Mouse (Mus musculus) hematopoietic stem cell, adult 5-6 weeks (primary cell): ENCODE results near the gene Colec11. TPM values are rescaled to one million over a fixed set of nuclear protein-coding genes. Genes with fewer than 3 reads are reported as not detected.

ENCODE experiments used
- ATAC-seq, 2 experiments: fragments of 125-278 bp in 1 of 2; replicated peaks in 1 of 2; 2 replicates each; pipeline ENCODE4 v1.8.0; 2016 to 2017; ENCODE audit warnings: inconsistent platforms in 2 of 2, mild to moderate bottlenecking in 2 of 2, moderate number of reproducible peaks in 2 of 2, low read depth in 1 of 2, moderate TSS enrichment in 1 of 2; ENCODE audit not compliant: low FRiP score in 2 of 2, poor library complexity in 2 of 2, severe bottlenecking in 2 of 2, insufficient read depth in 1 of 2, low TSS enrichment in 1 of 2
- total RNA-seq: library from RNA; stranded (forward); fragments of 172-1452, 232-1000 nt; gene quantifications from 2 replicates; pipeline ENCODE4 v1.2.3, GENCODE M21; 2017

Gene Colec11
- total RNA-seq, 1 experiment from 2014 or later: not detected

DNA sequence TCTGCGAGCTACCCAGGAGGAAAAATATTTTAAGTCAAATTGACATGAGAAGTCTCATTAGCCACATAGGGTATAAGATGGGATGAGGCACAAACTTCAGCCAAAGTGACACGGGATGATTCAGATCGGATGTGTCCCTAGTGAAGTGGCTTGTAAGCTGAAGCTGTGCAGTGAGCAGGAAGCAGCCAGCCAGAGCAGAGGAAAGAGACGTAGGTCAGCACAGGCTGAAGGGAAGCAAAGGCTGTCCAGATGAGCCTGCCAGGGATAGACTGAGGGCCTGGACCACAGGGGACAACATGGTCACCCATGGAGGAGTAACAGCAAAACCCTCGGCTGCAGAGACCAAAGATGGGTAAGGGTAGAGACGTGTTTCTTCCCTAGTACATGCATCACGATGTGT lies 8.8 kb downstream of the Colec11 start:
- no peak for ATAC-seq

DNA sequence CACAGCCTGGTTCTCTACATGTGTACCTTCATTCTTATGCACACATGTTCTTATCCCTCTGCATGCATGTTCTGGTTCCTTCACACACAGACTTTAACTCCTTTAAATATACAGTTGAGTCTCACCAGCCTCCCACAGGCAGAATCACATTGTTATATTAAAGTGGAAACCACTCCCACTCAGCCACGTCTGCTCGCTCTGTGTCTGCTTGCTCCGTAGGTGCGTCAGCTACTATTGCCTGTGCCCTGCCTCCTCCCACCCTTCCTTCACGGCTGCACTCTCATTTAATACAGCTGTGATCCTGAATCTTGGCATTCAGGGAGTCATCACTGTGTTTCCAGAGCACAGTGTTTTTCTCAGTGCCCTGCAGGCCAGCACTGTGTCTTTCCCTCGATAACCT lies 10.8 kb downstream of the Colec11 start:
- ATAC-seq: no peak

DNA sequence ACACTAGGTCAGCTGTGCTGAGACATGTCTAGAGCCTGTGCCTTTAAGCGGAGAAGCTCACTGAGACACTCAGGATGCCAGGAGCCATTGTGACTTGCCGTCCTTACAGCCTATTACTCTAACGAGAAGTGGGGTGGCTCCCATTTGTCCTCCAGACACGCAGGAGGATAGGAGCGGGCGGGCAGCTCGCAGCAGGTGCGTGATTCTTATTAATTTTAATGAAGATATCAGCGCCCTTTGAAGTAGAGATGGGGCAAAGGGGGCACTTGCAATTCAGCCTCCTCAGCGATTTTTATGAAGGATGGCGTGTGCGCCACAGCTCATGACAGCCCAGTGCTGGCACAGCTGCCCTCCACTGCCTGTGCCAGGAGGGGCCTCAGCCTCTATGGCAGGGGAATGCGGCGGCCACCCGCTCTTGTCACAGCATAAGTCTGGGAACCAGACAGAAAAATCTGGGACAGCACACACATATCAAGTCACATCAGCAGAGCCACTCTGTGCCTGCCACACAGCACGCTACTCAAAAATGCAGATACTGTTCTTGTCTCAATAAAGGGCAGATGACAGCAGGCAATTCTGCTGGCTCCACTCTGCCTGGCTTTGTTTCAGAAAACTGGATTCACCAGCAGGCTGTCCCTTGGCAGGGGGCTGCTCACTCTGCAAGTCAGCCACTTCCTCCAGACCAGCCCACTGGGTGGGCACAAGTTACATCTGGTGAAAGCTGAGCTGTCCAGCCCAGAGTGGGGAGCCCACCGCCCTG lies 15.5 kb downstream of the Colec11 start:
- no peak for ATAC-seq

DNA sequence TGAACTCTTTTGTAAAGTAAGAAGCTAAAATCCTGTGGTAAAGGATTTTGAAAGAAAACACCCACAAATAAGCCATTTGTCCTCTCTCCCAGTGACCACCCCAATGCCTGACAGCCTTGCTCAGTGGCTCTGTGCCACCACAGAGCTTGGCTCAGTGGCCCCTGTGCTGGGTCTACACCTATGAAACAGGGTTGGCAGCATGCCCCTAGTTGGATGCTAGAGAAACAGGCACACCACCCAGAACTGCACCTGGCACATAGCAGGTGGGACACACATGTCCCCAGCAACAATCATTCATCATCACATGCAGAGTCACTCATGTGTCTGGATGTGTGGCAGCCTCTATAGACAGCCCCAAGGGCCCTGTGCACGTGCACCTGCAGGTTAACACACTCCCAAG lies 19.7 kb downstream of the Colec11 start:
- ATAC-seq: no peak

- no peak; a peak in 1 of 4 replicates for ATAC-seq
These were observed 20.9 kb downstream of the Colec11 start for GRCm38 (mm10) chr12:28602259-28602658.

DNA sequence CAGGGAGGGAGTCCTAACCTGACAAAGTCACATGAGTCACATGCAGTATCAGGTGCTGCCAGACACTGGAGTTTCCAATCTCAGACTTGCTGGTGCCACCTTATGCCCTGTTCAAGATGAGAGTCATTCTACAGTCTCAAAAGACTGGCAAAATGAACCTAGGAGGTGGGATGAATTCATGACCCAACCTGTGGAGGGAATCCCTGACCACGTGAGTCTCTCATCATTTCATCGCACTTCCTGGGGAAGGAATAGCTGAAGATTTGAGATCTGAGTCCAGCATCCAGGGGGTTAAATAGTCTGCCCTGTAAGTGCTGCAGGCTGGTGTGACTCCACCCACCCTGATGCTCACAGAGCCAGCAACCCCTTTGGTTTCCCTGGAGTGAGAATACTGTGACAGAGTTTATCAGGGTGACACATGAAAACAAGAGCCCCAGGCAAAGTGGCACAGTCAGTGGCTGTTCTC lies 24.6 kb downstream of the Colec11 start:
- no peak for ATAC-seq

DNA sequence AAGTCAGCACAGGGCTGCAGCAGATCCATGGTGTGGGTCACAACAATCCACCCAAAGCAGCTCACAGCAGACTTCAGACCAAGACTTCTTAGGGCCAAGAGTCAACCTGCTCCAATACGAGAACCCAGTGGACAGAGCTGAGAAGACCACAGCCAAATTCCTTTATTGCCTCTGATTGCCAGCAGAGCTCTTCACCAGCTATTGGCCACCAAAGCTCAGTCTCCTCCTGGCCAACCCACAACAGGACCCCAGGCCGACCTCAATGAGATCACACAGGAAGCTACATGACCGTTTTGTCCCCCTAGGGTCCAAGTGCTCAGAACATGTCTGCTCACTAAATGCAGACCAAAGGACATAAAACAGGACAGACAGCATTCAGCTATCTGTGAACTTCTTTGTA lies 25.1 kb downstream of the Colec11 start:
- no peak for ATAC-seq

DNA sequence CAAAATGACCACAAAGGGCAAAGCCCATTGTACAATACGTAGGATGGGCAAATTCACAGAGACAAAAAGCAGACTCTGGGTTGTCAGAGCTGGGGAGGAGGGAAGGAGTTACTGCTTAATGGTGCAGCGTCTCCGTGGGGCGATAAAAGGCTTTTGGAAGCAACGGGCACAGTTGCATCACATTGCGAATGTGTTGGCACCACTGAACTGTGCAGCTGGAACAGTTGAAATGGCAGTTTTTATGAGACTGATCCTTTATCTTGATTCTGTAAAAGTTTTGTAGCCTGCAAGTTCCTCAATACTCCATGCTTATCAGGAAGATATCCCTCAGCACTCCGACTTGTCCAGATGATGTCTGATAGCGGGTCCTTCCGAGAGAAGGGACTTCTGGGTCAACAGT lies 25.5 kb downstream of the Colec11 start:
- ATAC-seq: no peak

GRCm38 (mm10) chr12:28596851-28597250 lies 26.3 kb downstream of the Colec11 start:
- no peak for ATAC-seq

GRCm38 (mm10) chr12:28590428-28590827 lies 32.7 kb downstream of the Colec11 start:
- ATAC-seq: no peak

DNA sequence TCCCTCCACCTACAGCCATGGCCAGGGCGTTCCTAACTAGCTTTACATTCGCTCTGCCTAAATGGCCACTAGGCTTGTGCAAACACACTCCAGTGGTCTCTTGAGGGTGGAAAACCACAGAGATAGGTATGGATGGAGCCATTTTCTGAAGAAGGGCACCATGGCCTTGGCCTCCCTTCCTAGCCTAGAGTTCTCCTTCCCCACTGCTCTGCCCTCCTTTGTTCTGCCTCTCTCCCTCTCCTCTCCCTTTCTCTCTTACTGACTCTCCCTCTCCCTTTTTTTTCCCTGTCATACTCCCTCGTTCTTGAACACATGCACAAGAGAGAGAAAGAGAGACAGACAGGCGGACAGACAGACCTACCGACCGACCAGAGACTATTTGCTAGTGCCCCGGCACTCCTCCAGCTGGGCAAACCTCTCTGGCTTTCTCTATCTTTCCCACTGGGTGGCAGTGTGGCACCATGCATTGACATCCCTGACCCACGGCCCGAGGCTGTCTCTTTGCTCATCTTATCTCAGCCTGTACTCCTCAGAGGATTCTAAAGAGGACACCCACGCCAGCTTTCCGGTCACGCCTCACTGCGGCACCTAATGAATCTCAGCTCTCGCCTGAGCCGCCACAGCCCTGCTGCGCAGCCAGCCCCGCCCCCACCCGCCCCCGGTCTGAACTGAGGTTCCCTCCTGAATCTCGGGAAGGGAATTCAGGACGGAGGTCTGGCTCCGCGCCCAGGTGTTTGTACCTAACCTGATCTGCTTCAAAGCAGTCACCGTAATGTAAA lies 33.9 kb downstream of the Colec11 start:
- ATAC-seq: peak; percentile 74 to 91; a peak in 3 of 4 replicates

GRCm38 (mm10) chr12:28587949-28588348 lies 35.2 kb downstream of the Colec11 start:
- no peak for ATAC-seq

GRCm38 (mm10) chr12:28584036-28584435 lies 39.1 kb downstream of the Colec11 start:
- ATAC-seq: no peak

DNA sequence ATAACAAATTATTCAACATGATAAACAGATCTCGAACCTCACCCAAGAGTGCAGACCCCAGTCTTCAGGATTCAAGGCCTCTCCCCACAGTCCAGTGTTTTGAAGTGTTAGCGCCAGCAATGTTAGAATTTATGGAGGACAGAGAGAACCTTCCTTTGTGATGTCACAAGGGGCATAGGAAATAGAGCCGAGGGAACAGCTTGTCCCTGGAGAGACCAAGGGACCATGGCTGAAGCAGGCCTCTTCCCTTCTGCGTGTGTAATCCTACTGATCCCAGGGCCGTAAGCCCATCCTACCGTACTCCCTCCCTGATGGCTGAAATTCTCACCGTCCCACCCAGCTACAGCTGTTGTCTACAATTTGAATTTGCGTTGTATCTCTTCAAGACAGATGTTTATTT lies 40.8 kb downstream of the Colec11 start, which contains the start of gene Allc:
Gene Allc, minus strand, starts transcription at position 101 of the 400 bp plus-strand sequence.
- ATAC-seq: no peak

DNA sequence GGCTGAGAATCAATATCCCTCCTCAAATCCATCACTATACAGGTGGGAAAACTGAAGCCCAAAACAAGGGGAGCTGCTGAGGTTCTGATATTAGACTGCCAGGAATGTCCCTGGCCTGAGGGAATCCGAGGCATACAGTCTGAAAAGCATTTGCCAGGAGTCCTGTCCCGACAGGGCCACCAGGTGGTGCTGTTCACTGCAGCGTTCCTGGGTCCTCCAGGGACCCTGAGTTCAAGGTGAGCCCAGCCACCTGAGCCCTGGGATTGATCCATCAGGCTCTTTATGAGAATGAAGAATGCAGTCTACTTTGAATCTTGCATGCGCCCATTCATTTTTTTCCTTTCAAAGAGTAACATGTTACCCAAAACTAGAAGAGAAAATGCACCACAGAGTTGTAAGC lies 44.0 kb downstream of the Colec11 start:
- ATAC-seq: 0 out of 4 replicates have a peak, but pooled peaks of 1 of the 2 experiments have one; percentile 46

- no peak for ATAC-seq
These were observed 45.0 kb downstream of the Colec11 start for GRCm38 (mm10) chr12:28578147-28578546.

DNA sequence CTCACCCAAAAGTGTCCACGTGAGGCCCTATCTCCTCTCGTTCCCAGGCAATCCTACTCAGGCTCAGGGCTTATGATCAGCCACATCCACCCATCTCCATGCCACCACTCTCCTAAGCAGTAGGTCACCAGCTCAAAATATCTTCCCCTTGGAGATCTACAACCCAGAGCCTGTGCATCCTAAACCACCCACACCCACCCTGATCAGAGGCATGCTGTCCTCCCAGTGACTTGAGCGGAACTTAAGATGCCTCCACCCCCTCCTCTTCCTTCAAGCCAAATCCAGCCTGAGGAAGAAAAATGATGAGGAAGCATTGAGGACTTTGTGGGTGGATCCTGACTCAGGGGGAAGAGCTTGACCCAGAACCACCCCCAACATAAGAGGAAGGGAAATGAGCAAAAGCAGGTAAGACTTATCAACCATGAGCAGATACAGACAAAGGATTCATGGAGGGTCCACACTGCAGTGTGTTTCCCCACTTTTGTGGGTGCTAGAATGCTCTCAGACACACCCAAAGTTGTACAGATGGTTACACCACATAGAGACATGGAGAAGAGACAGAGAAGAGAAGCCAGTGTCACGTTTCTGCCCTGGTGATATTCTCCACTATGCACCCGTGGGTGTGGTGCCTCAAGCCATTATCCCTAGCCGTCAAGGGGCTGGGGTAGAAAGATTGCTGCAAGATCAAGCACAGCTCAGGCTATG lies 47.7 kb downstream of the Colec11 start:
- no peak for ATAC-seq

GRCm38 (mm10) chr12:28572241-28572640 lies 50.9 kb downstream of the Colec11 start:
- ATAC-seq: no peak
